ENCODE assay signal across 21 mouse cellular contexts in genomic region chr16:31325120-31325519, GRCm38 (mm10). TPM values are rescaled to one million over a fixed set of nuclear protein-coding genes. Genes with fewer than 3 reads are reported as not detected.
DNase-seq lines count a peak whose midpoint lies in the region; ATAC-seq and TF ChIP-seq lines count a peak whose summit lies in the region.
"Had no signal": no experiment of that assay in that cellular context is flagged by ENCODE, and none has a peak within 500 bp of the region (broad histone marks: within the 10 kb centered on the region; RNA-seq: fewer than 3 reads in every experiment).

No protein-coding gene starts in this region.

- H3K9ac ChIP-seq in lung, postnatal 0 days (replicated peaks; ENCODE audit: low read depth): no peak overlapping the region
- H3K9ac ChIP-seq: forebrain, embryonic 13.5 days; heart, embryonic 13.5 days; hindbrain, embryonic 12.5 days; hindbrain, embryonic 15.5 days had no signal

- no peaks in the 10 kb centered on the region for H3K27me3 ChIP-seq in lung, postnatal 0 days (replicated peaks; ENCODE audit: insufficient read depth, low read length)
- H3K27me3 ChIP-seq: forebrain, embryonic 13.5 days; heart, embryonic 13.5 days; hindbrain, embryonic 12.5 days; hindbrain, embryonic 15.5 days had no signal

- peak overlapping the region; percentile 4 for H3K27ac ChIP-seq in lung, postnatal 0 days (ENCODE audit: low read length)
- H3K27ac ChIP-seq: forebrain, embryonic 10.5 days; forebrain, embryonic 13.5 days; heart, embryonic 10.5 days; hindbrain, embryonic 12.5 days; hindbrain, embryonic 15.5 days had no signal

- no peak for TF ChIP-seq CTCF in lung, postnatal 0 days (IDR thresholded peaks at IDR 0.05)

- WGBS in lung, postnatal 0 days: 92% methylated on average over 14 of the region's 14 CpGs

- no peak for TF ChIP-seq EP300 in lung, postnatal 0 days (IDR thresholded peaks at IDR 0.05)

- no peaks in the 10 kb centered on the region for H3K9me3 ChIP-seq in lung, postnatal 0 days (ENCODE audit: low read length)
- H3K9me3 ChIP-seq: forebrain, embryonic 10.5 days; forebrain, embryonic 13.5 days; heart, embryonic 10.5 days; heart, embryonic 13.5 days; hindbrain, embryonic 12.5 days; hindbrain, embryonic 15.5 days had no signal

- no peaks in the 10 kb centered on the region for H3K36me3 ChIP-seq in lung, postnatal 0 days (ENCODE audit: insufficient read depth, low read length)
- H3K36me3 ChIP-seq: forebrain, embryonic 10.5 days; heart, embryonic 10.5 days; heart, embryonic 13.5 days; hindbrain, embryonic 12.5 days; hindbrain, embryonic 15.5 days had no signal

- no peak overlapping the region for H3K4me2 ChIP-seq in lung, postnatal 0 days (replicated peaks; ENCODE audit: low read depth, low read length)
- H3K4me2 ChIP-seq: forebrain, embryonic 13.5 days; heart, embryonic 13.5 days; hindbrain, embryonic 12.5 days; hindbrain, embryonic 15.5 days had no signal

- peaks cover 14% of the 10 kb centered on the region; the same call in 1 of the 2 replicates for H3K4me1 ChIP-seq in lung, postnatal 0 days (ENCODE audit: insufficient read depth, low read depth, low read length)
- H3K4me1 ChIP-seq: heart, embryonic 10.5 days; hindbrain, embryonic 12.5 days; hindbrain, embryonic 15.5 days had no signal

- no peak for DNase-seq in lung, postnatal 0 days (ENCODE audit: low spot score)
- no peak for DNase-seq in lung, postnatal 14 days
- DNase-seq in ES-CJ7 (ENCODE audit: low read depth, low spot score) (peak; percentile 64), R1 (ENCODE audit: low read depth, low spot score) (peak; percentile 69)
- no peak for DNase-seq in adrenal gland, postnatal 4 days (ENCODE audit: low spot score in 2 of 2)
- DNase-seq: adrenal gland, adult 2 months; adrenal gland, postnatal 14 days; cerebellum, adult 18-20 months; cerebellum, adult 9-10 months; cerebellum, postnatal 14 days; gastrocnemius, postnatal 25 days had no signal

- no peak for ATAC-seq in lung, postnatal 0 days
- ATAC-seq in cerebellum, adult (ENCODE audit: insufficient number of reproducible peaks, low FRiP score, low TSS enrichment): no peak
- ATAC-seq: forebrain, embryonic 13.5 days; forebrain, embryonic 16.5 days; intestine, postnatal 0 days had no signal

- no peak overlapping the region for H3K4me3 ChIP-seq in lung, postnatal 0 days (ENCODE audit: low read depth, low read length)
- H3K4me3 ChIP-seq: forebrain, embryonic 10.5 days; forebrain, embryonic 13.5 days; heart, adult 2 months; heart, embryonic 10.5 days; heart, embryonic 13.5 days; hindbrain, embryonic 12.5 days; hindbrain, embryonic 15.5 days had no signal

RNA-seq across cellular contexts. Expression of gene Apod, which starts 10.5 kb away (rescaled TPM):
- 0.96 and 2.1 TPM in 2 replicates for polyA plus RNA-seq in lung, postnatal 0 days (2015; fragmentation: Nextera tagmentation; extraction: Ambion mirVana)
- 1 to 10 TPM; 1.8 to 2.1 TPM for total RNA-seq in adrenal gland, postnatal 4 days (2021)
- polyA plus RNA-seq: heart, embryonic 10.5 days had no signal

RNA-seq across cellular contexts. Expression of gene Ppp1r2, which starts 50.0 kb away (rescaled TPM):
- polyA plus RNA-seq in lung, postnatal 0 days (2015; fragmentation: Nextera tagmentation; extraction: Ambion mirVana): 143 and 160 TPM in 2 replicates
- total RNA-seq in adrenal gland, postnatal 4 days (2021): 10 to 100 TPM; 85.9 to 87.7 TPM

Comparison
In these comparisons a context has a peak if more than half of its experiments do, and no peak if none do; other contexts are left out.
1. DNase-seq: peak in ES-CJ7 (single experiment) and R1 (single experiment); none in lung, postnatal 0 days (single experiment), lung, postnatal 14 days (single experiment) and adrenal gland, postnatal 4 days (0 of 2).